1 mouse cellular context compared by ENCODE assay signal in genomic region chr11:114814873-114815592, GRCm38 (mm10).
TF ChIP-seq lines count a peak whose summit lies in the region.

No protein-coding gene starts in this region.

TF ChIP-seq in CH12.LX, 34 proteins besides CTCF, POLR2A, EP300 and RAD21:
- TF ChIP-seq ZC3H11A (IDR thresholded peaks at IDR 0.05; ENCODE audit: low read depth, low read length) (no peak), MAFK (IDR thresholded peaks at IDR 0.05; ENCODE audit: insufficient replicate concordance, low read length) (no peak), JUND (conservative IDR thresholded peaks at IDR 0.05; ENCODE audit: low read depth, low read length) (no peak), USF1 (IDR thresholded peaks at IDR 0.05; ENCODE audit: low read depth, low read length) (no peak), MEF2A (IDR thresholded peaks at IDR 0.05; ENCODE audit: borderline replicate concordance, low read depth, low read length) (no peak), HCFC1 (IDR thresholded peaks at IDR 0.05; ENCODE audit: low read depth, low read length) (no peak), BHLHE40 (IDR thresholded peaks at IDR 0.05; ENCODE audit: low read depth, low read length) (0 out of 2 replicates have a peak, but pooled peaks have one; percentile 25), NRF1 (IDR thresholded peaks at IDR 0.05; ENCODE audit: low read depth, low read length) (no peak), CHD2 (IDR thresholded peaks at IDR 0.05; ENCODE audit: low read length) (no peak)
